In the genomic region with DNA sequence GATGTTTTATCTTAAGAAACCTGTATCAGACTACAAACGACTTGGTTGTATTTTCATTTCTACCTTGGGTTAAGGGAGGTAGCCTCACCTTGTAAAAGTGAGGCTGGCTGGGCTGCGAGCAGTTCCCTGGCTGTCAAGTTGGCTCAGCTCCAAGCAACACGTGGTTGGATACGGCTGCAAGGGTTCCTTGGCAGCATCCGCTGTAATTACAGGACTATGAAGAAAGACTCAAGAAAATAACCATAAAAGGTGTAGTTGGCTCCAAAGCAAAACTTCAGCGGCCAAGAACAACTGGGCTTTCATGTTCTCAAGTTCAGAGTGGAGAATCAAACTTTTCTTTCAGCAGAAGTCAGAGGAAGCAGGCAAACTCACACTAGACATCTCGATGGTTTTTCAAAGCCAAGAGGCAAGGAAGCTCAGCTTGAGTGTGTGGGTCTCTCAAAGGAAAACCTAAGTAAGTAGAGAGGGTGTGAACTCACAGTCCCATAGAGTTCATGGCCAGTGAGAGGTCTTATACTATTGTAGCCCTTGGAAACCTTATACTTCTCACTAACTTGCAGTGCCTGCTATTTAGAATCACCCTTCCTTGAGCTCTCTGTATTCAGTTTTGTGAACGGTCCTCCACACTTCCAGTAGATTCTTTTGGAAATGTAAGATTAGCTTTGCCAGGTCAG, we compare ENCODE assay signal across 10 mouse cellular contexts.
DNase-seq lines count a peak whose midpoint lies in the region; ATAC-seq and TF ChIP-seq lines count a peak whose summit lies in the region.
"Had no signal": no experiment of that assay in that cellular context is flagged by ENCODE, and none has a peak within 500 bp of the region (broad histone marks: within the 10 kb centered on the region; RNA-seq: fewer than 3 reads in every experiment).

No protein-coding gene starts in this region.

- no peaks in the 10 kb centered on the region for H3K36me3 ChIP-seq in heart, embryonic 10.5 days
- no peaks in the 10 kb centered on the region for H3K36me3 ChIP-seq in lung, embryonic 14.5 days (ENCODE audit: insufficient read depth)
- H3K36me3 ChIP-seq: lung, embryonic 15.5 days had no signal

- H3K4me3 ChIP-seq in heart, embryonic 10.5 days: no peak overlapping the region
- H3K4me3 ChIP-seq in lung, embryonic 14.5 days (ENCODE audit: low read depth, low read length): no peak overlapping the region
- H3K4me3 ChIP-seq: lung, embryonic 15.5 days had no signal

- no peak for TF ChIP-seq CTCF in lung, embryonic 14.5 days (IDR thresholded peaks at IDR 0.05; ENCODE audit: low read depth)

- DNase-seq in heart, adult 11 months: peak; percentile 92
- no peak for DNase-seq in heart, embryonic 10.5 days (ENCODE audit: low spot score)
- DNase-seq in adrenal gland, postnatal 10 days: peak; percentile 78
- DNase-seq in heart, adult 8-10 months (ENCODE audit: low spot score): peak; percentile 24
- peak; percentile 70 for DNase-seq in lung, embryonic 14.5 days
- no peak for DNase-seq in layer of hippocampus, adult 9-11 months
- no peak for DNase-seq in yolk sac, embryonic 10.5 days (ENCODE audit: low spot score)
- DNase-seq in neural tube, embryonic 10.5 days (ENCODE audit: extremely low spot score, low spot score): no peak
- DNase-seq: cerebellum, adult 2 months had no signal

- H3K9me3 ChIP-seq in heart, embryonic 10.5 days: no peaks in the 10 kb centered on the region
- no peaks in the 10 kb centered on the region for H3K9me3 ChIP-seq in lung, embryonic 14.5 days (ENCODE audit: low read depth, low read length)
- H3K9me3 ChIP-seq: lung, embryonic 15.5 days had no signal

- no peaks in the 10 kb centered on the region for H3K4me1 ChIP-seq in heart, embryonic 10.5 days
- no peaks in the 10 kb centered on the region for H3K4me1 ChIP-seq in lung, embryonic 14.5 days (ENCODE audit: insufficient read depth)
- H3K4me1 ChIP-seq: lung, embryonic 15.5 days had no signal

- H3K27ac ChIP-seq in heart, embryonic 10.5 days: no peak overlapping the region
- H3K27ac ChIP-seq in lung, embryonic 14.5 days (ENCODE audit: low read depth): no peak overlapping the region
- H3K27ac ChIP-seq: lung, embryonic 15.5 days had no signal

- no peak overlapping the region for H3K4me2 ChIP-seq in lung, embryonic 14.5 days
- H3K4me2 ChIP-seq: lung, embryonic 15.5 days had no signal

- ATAC-seq in lung, embryonic 14.5 days (ENCODE audit: insufficient read depth): no peak

- no peaks in the 10 kb centered on the region for H3K27me3 ChIP-seq in heart, embryonic 10.5 days (ENCODE audit: insufficient read depth, poor library complexity, severe bottlenecking)
- no peaks in the 10 kb centered on the region for H3K27me3 ChIP-seq in lung, embryonic 14.5 days (ENCODE audit: insufficient read depth, low read length)
- H3K27me3 ChIP-seq: lung, embryonic 15.5 days had no signal

- 78% methylated on average over 8 of the region's 8 CpGs for WGBS in heart, embryonic 10.5 days
- 43% methylated on average over 8 of the region's 8 CpGs for WGBS in lung, embryonic 14.5 days

- no peak overlapping the region for H3K9ac ChIP-seq in lung, embryonic 14.5 days
- H3K9ac ChIP-seq: lung, embryonic 15.5 days had no signal

Comparison
In these comparisons a context has a peak if more than half of its experiments do, and no peak if none do; other contexts are left out.
1. DNase-seq: peak in heart, adult 11 months (single experiment), adrenal gland, postnatal 10 days (single experiment), heart, adult 8-10 months (single experiment) and lung, embryonic 14.5 days (single experiment); none in heart, embryonic 10.5 days (single experiment), layer of hippocampus, adult 9-11 months (single experiment), yolk sac, embryonic 10.5 days (single experiment) and neural tube, embryonic 10.5 days (single experiment).